Mouse (Mus musculus): ENCODE measurements around the gene Olfr700.

DNA sequence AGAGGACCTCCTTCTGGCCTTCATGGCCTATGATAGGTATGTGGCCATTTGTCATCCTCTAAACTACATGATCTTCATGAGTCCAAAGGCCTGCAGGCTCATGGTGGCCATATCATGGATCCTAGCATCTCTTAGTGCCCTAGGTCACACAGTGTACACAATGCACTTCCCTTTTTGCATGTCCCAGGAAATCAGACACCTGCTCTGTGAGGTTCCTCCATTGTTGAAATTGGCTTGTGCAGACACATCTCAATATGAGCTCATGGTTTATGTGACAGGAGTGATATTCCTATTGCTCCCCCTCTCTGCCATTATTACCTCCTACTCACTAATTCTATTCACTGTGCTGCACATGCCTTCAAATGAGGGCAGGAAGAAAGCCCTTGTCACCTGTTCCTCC is 9.8 kb upstream of the Olfr700 start:
- TF ChIP-seq CTCF (IDR thresholded peaks at IDR 0.05; ENCODE audit: control insufficient read depth, insufficient read depth, insufficient replicate concordance, low read depth, low read length) (no peak), POLR2A (IDR thresholded peaks at IDR 0.05; ENCODE audit: control insufficient read depth, low read depth, low read length) (no peak)

All from testis, adult 2 months (tissue).